In the genomic region with DNA sequence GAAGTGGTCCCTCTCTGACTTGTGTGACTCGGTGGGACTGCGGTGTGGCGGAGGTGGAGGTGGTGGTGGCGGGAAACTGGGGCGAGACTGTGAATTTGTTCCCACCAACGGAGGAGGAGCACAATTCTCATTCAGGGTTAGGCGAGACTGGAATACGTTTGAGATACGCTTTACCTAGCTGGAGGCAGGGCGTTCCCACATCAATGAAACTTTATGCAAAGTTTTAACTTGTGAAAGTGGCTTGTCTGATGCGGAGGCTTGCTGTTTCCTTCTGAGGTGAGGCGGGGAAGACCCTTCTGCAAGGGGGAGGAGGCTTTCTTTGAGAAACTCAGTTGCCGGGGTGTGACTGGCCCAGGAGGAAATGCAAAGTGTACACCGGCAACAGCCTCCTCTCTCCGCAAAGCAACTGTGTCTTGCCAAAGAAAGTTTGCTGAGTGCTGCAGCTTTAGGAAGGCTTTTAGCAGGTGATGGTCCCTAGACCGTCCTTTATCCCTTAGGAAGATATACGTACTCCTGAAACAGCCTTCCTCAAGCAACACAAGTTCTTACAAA, we compare ENCODE assay signal across 7 mouse cellular contexts. TPM values are rescaled to one million over a fixed set of nuclear protein-coding genes. Genes with fewer than 3 reads are reported as not detected.
DNase-seq lines count a peak whose midpoint lies in the region; ATAC-seq and TF ChIP-seq lines count a peak whose summit lies in the region.

No protein-coding gene starts in this region.

- no peaks in the 10 kb centered on the region for H3K36me3 ChIP-seq in heart, embryonic 15.5 days
- no peaks in the 10 kb centered on the region for H3K36me3 ChIP-seq in liver, embryonic 15.5 days (replicated peaks)
- H3K36me3 ChIP-seq in neural tube, embryonic 15.5 days: no peaks in the 10 kb centered on the region

- peak; percentile 3 for DNase-seq in ovary, adult 18-20 months (ENCODE audit: low spot score)
- no peak for DNase-seq in ovary, postnatal 14 days (ENCODE audit: low spot score)
- no peak for DNase-seq in urinary bladder, postnatal 4 days (ENCODE audit: low spot score in 2 of 2)

- no peak for TF ChIP-seq CTCF in bone marrow macrophage, adult 2 months (IDR thresholded peaks at IDR 0.05; ENCODE audit: low read depth, low read length)

- no peaks in the 10 kb centered on the region for H3K27me3 ChIP-seq in heart, embryonic 15.5 days
- no peaks in the 10 kb centered on the region for H3K27me3 ChIP-seq in liver, embryonic 15.5 days
- 0 out of 2 replicates have a peak, but pooled peaks cover 3% of the 10 kb centered on the region for H3K27me3 ChIP-seq in neural tube, embryonic 15.5 days (replicated peaks)

- no peak for TF ChIP-seq POLR2A in bone marrow macrophage, adult 2 months (IDR thresholded peaks at IDR 0.05; ENCODE audit: borderline replicate concordance, low read depth, low read length)

- peak overlapping the region; percentile 83 for H3K9ac ChIP-seq in heart, embryonic 15.5 days
- H3K9ac ChIP-seq in liver, embryonic 15.5 days: peak overlapping the region; percentile 76
- H3K9ac ChIP-seq in neural tube, embryonic 15.5 days (replicated peaks): peak overlapping the region; percentile 82

- H3K4me1 ChIP-seq in bone marrow macrophage, adult 2 months (ENCODE audit: control insufficient read depth, insufficient read depth, low read length): peaks cover 6% of the 10 kb centered on the region
- H3K4me1 ChIP-seq in heart, embryonic 15.5 days (replicated peaks): peaks cover 13% of the 10 kb centered on the region
- H3K4me1 ChIP-seq in liver, embryonic 15.5 days (replicated peaks): peaks cover 21% of the 10 kb centered on the region
- H3K4me1 ChIP-seq in neural tube, embryonic 15.5 days: peaks cover 16% of the 10 kb centered on the region

- ATAC-seq in heart, embryonic 15.5 days (replicated peaks; ENCODE audit: insufficient number of reproducible peaks, insufficient read depth, low FRiP score, low read depth): no peak; the same call in 1 of the 2 replicates
- ATAC-seq in liver, embryonic 15.5 days (ENCODE audit: insufficient read depth): peak; percentile 51
- ATAC-seq in neural tube, embryonic 15.5 days (ENCODE audit: low FRiP score): no peak

- no peak overlapping the region for H3K27ac ChIP-seq in bone marrow macrophage, adult 2 months (ENCODE audit: insufficient read depth, low read depth, low read length)
- peak overlapping the region; percentile 81 for H3K27ac ChIP-seq in heart, embryonic 15.5 days
- peak overlapping the region; percentile 65; the same call in 1 of the 2 replicates for H3K27ac ChIP-seq in liver, embryonic 15.5 days (replicated peaks)
- H3K27ac ChIP-seq in neural tube, embryonic 15.5 days (replicated peaks): no peak overlapping the region; the same call in 1 of the 2 replicates

- peak overlapping the region; percentile 91 for H3K4me3 ChIP-seq in bone marrow macrophage, adult 2 months (ENCODE audit: insufficient read depth, low read length)
- peak overlapping the region; percentile 66 for H3K4me3 ChIP-seq in heart, embryonic 15.5 days
- H3K4me3 ChIP-seq in liver, embryonic 15.5 days (replicated peaks): peak overlapping the region; percentile 71
- H3K4me3 ChIP-seq in neural tube, embryonic 15.5 days (replicated peaks): peak overlapping the region; percentile 84

- H3K9me3 ChIP-seq in heart, embryonic 15.5 days (replicated peaks): no peaks in the 10 kb centered on the region
- no peaks in the 10 kb centered on the region for H3K9me3 ChIP-seq in liver, embryonic 15.5 days (replicated peaks)
- no peaks in the 10 kb centered on the region for H3K9me3 ChIP-seq in neural tube, embryonic 15.5 days (replicated peaks)

- WGBS in heart, embryonic 15.5 days: 7% methylated on average over 17 of the region's 17 CpGs
- WGBS in liver, embryonic 15.5 days (ENCODE audit: insufficient replicate concordance): 2% methylated on average over 17 of the region's 17 CpGs
- 4% methylated on average over 17 of the region's 17 CpGs for WGBS in neural tube, embryonic 15.5 days

- peak overlapping the region; percentile 98 for H3K4me2 ChIP-seq in heart, embryonic 15.5 days
- peak overlapping the region; percentile 91 for H3K4me2 ChIP-seq in liver, embryonic 15.5 days
- H3K4me2 ChIP-seq in neural tube, embryonic 15.5 days: peak overlapping the region; percentile 96

RNA-seq across cellular contexts. Expression of a gene that starts 1.3 kb away (rescaled TPM):
- 6.5 and 6.9 TPM in 2 replicates for polyA plus RNA-seq in bone marrow macrophage, adult 2 months (2012; ENCODE audit: insufficient read depth, insufficient read length, missing spikeins)
- polyA plus RNA-seq in heart, embryonic 15.5 days (2015; fragmentation: Nextera tagmentation; extraction: Ambion mirVana): 10.1 and 12.7 TPM in 2 replicates
- polyA plus RNA-seq in liver, embryonic 15.5 days (2015; fragmentation: Nextera tagmentation; extraction: Ambion mirVana): 5.6 and 5.7 TPM in 2 replicates
- polyA plus RNA-seq in neural tube, embryonic 15.5 days (2015; fragmentation: Nextera tagmentation; extraction: Ambion mirVana): 24.8 and 27.6 TPM in 2 replicates

Comparison
In these comparisons a context has a peak if more than half of its experiments do, and no peak if none do; other contexts are left out.
1. H3K27ac ChIP-seq: peak in heart, embryonic 15.5 days (single experiment) and liver, embryonic 15.5 days (single experiment); none in bone marrow macrophage, adult 2 months (single experiment) and neural tube, embryonic 15.5 days (single experiment).
2. Peak in every context shown above with its lines, with median percentiles within 50 percentile points of each other: H3K4me3 ChIP-seq, H3K4me2 ChIP-seq and H3K9ac ChIP-seq.